Mouse (Mus musculus): ENCODE data around the gene Pde4b. TPM values are rescaled to one million over a fixed set of nuclear protein-coding genes. Genes with fewer than 3 reads are reported as not detected.

Gene Pde4b
- polyA plus RNA-seq, 1 experiment from 2014 or later = 51.2 TPM

DNA sequence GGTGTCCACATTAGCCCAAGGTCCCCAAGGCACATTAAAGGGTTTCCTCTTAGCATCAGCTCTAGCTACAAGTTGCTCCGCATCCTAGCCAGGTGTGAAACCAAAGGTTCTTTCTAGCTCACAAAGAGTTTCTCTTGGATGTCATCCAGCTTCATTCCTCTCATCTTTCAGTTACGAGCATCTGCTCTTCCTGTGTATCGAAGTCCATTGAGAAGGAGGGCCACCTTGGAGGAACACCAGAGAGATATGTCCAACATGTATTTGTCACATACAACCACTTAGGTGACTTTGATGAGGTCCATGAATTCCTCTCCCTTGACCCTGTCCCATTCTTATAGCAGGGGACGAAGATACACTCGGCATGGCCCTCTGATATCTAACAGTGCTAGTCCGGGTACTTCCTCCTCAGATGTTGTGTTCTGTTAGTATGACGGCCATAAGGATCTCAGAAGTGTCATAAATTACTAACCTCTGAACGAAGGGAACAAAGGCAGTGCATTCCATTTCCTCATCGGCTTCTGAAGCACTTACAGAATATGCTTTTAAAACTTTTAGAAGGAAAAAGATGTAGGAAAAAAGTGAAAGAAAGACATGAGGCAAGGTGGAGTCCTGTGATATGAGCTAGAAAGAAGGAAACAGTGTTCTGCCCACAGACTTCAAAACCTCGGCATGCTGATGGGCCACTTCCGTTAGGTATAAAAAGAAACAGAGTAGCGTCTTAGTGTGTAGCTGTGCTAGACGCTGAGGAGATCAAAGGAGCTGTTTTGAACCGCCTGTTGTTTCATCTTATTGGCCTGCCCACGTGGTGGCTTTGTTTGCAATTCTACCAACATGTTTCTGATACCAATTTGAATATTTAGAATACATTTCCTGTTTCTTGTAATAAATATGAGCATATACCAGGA lies 419.3 kb downstream of the Pde4b start:
- Histone ChIP-seq H3K4me1 (ENCODE audit: control insufficient read depth, insufficient read depth, low read length) (peaks cover 6% of the 10 kb centered on the region), H3K27ac (ENCODE audit: low read depth, low read length) (no peak overlapping the region), H3K27me3 (ENCODE audit: control insufficient read depth, insufficient read depth, low read length) (no peaks in the 10 kb centered on the region), H3K36me3 (ENCODE audit: control insufficient read depth, insufficient read depth, low read length) (no peaks in the 10 kb centered on the region), H3K9ac (replicated peaks; ENCODE audit: low read depth, low read length) (no peak overlapping the region), H3K9me3 (ENCODE audit: control insufficient read depth, low read length) (no peaks in the 10 kb centered on the region), H3K4me2 (ENCODE audit: low read depth, low read length) (no peak overlapping the region), H3K4me3 (ENCODE audit: low read depth, low read length) (no peak overlapping the region)
- ATAC-seq (ENCODE audit: low read depth) = no peak
- 76% methylated on average over 15 of the region's 15 CpGs for WGBS

DNA sequence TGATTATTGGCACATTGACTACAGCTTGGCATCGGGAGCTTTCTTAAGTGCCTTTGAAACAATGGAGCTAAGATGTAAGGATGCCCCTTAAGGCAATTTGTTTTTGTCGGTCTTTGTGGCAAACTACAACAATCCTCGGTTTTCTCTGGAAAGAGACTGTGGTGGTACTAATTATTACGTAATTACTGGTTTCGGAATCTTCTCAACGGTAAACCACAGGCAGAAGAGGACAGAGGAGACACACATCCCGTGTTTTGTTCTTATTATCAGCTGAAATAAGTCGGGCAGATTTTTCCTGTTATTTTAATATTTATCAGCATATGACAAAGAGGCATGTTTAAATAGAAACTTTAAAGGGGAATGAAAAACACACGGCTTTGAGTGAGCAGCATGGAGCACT lies 420.0 kb downstream of the Pde4b start:
- H3K9me3 ChIP-seq (ENCODE audit: control insufficient read depth, low read length) = no peaks in the 10 kb centered on the region

GRCm38 (mm10) chr4:102507753-102508152 lies 420.4 kb downstream of the Pde4b start:
- WGBS = 81% methylated on average over 2 of the region's 2 CpGs
- H3K4me1 ChIP-seq (ENCODE audit: control insufficient read depth, insufficient read depth, low read length) = peaks cover 7% of the 10 kb centered on the region
- H3K4me3 ChIP-seq (ENCODE audit: low read depth, low read length) = no peak overlapping the region
- H3K9me3 ChIP-seq (ENCODE audit: control insufficient read depth, low read length) = no peaks in the 10 kb centered on the region
- H3K27me3 ChIP-seq (ENCODE audit: control insufficient read depth, insufficient read depth, low read length) = no peaks in the 10 kb centered on the region
- H3K27ac ChIP-seq (ENCODE audit: low read depth, low read length) = no peak overlapping the region
- no peaks in the 10 kb centered on the region for H3K36me3 ChIP-seq (ENCODE audit: control insufficient read depth, insufficient read depth, low read length)
- no peak overlapping the region for H3K9ac ChIP-seq (replicated peaks; ENCODE audit: low read depth, low read length)
- no peak overlapping the region for H3K4me2 ChIP-seq (ENCODE audit: low read depth, low read length)
- ATAC-seq (ENCODE audit: low read depth) = no peak

More for the DNA sequence above, 420.0 kb downstream of the Pde4b start:
- no peak overlapping the region for H3K9ac ChIP-seq (replicated peaks; ENCODE audit: low read depth, low read length)
- H3K27ac ChIP-seq (ENCODE audit: low read depth, low read length) = no peak overlapping the region
- H3K4me2 ChIP-seq (ENCODE audit: low read depth, low read length) = no peak overlapping the region
- WGBS = 74% methylated on average over 9 of the region's 9 CpGs
- peaks cover 7% of the 10 kb centered on the region for H3K4me1 ChIP-seq (ENCODE audit: control insufficient read depth, insufficient read depth, low read length)
- H3K27me3 ChIP-seq (ENCODE audit: control insufficient read depth, insufficient read depth, low read length) = no peaks in the 10 kb centered on the region
- H3K36me3 ChIP-seq (ENCODE audit: control insufficient read depth, insufficient read depth, low read length) = no peaks in the 10 kb centered on the region
- H3K4me3 ChIP-seq (ENCODE audit: low read depth, low read length) = no peak overlapping the region
- ATAC-seq (ENCODE audit: low read depth) = no peak

DNA sequence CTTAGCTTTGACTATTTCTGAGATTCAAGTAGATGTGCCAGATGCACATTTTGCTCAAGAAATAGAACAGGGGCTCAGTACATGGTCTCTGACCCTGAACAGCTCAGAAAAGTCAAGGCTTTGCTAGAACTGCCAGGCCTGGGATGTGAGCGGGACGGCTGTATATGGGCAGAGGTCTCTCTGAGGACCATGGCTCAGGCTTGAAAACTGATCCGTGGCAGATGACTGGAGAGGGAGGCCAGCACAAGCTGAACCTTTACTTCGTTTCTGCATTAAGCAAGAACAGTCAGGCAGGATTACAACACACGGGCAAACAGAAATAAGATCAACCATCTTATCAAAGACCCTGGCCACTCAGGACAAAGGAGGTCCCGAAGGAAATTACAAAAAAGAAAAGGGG lies 422.7 kb downstream of the Pde4b start:
- Histone ChIP-seq H3K4me3 (ENCODE audit: low read depth, low read length) (no peak overlapping the region), H3K36me3 (ENCODE audit: control insufficient read depth, insufficient read depth, low read length) (no peaks in the 10 kb centered on the region), H3K9me3 (ENCODE audit: control insufficient read depth, low read length) (no peaks in the 10 kb centered on the region), H3K4me1 (ENCODE audit: control insufficient read depth, insufficient read depth, low read length) (peaks cover 7% of the 10 kb centered on the region), H3K27ac (ENCODE audit: low read depth, low read length) (no peak overlapping the region), H3K9ac (replicated peaks; ENCODE audit: low read depth, low read length) (no peak overlapping the region), H3K27me3 (ENCODE audit: control insufficient read depth, insufficient read depth, low read length) (no peaks in the 10 kb centered on the region), H3K4me2 (ENCODE audit: low read depth, low read length) (no peak overlapping the region)
- ATAC-seq (ENCODE audit: low read depth) = no peak
- 76% methylated on average over 6 of the region's 6 CpGs for WGBS

- H3K9ac ChIP-seq (replicated peaks; ENCODE audit: low read depth, low read length) = peak overlapping the region; percentile 25; the same call in 1 of the 2 replicates
- no peaks in the 10 kb centered on the region for H3K9me3 ChIP-seq (ENCODE audit: control insufficient read depth, low read length)
- H3K27me3 ChIP-seq (ENCODE audit: control insufficient read depth, insufficient read depth, low read length) = no peaks in the 10 kb centered on the region
- no peaks in the 10 kb centered on the region for H3K36me3 ChIP-seq (ENCODE audit: control insufficient read depth, insufficient read depth, low read length)
- ATAC-seq (ENCODE audit: low read depth) = peak; percentile 75; the same call in 1 of the 2 replicates
- peak overlapping the region; percentile 60; the same call in 1 of the 2 replicates for H3K27ac ChIP-seq (ENCODE audit: low read depth, low read length)
- H3K4me3 ChIP-seq (ENCODE audit: low read depth, low read length) = no peak overlapping the region
- WGBS = 37% methylated on average over 8 of the region's 8 CpGs
- peak overlapping the region; percentile 31; the same call in 1 of the 2 replicates for H3K4me2 ChIP-seq (ENCODE audit: low read depth, low read length)
- H3K4me1 ChIP-seq (ENCODE audit: control insufficient read depth, insufficient read depth, low read length) = peaks cover 7% of the 10 kb centered on the region
These were observed 423.6 kb downstream of the Pde4b start for GRCm38 (mm10) chr4:102510939-102511391.

- ATAC-seq (ENCODE audit: low read depth) = peak; percentile 56
- no peaks in the 10 kb centered on the region for H3K9me3 ChIP-seq (ENCODE audit: control insufficient read depth, low read length)
- H3K9ac ChIP-seq (replicated peaks; ENCODE audit: low read depth, low read length) = peak overlapping the region; percentile 25; the same call in 1 of the 2 replicates
- H3K4me3 ChIP-seq (ENCODE audit: low read depth, low read length) = 0 out of 2 replicates have a peak overlapping the region, but pooled peaks have one; percentile 7
- 9% methylated on average over 11 of the region's 11 CpGs for WGBS
- peaks cover 7% of the 10 kb centered on the region for H3K4me1 ChIP-seq (ENCODE audit: control insufficient read depth, insufficient read depth, low read length)
- no peaks in the 10 kb centered on the region for H3K36me3 ChIP-seq (ENCODE audit: control insufficient read depth, insufficient read depth, low read length)
- H3K27me3 ChIP-seq (ENCODE audit: control insufficient read depth, insufficient read depth, low read length) = no peaks in the 10 kb centered on the region
- H3K27ac ChIP-seq (ENCODE audit: low read depth, low read length) = peak overlapping the region; percentile 60; the same call in 1 of the 2 replicates
- H3K4me2 ChIP-seq (ENCODE audit: low read depth, low read length) = peak overlapping the region; percentile 31
These were observed 424.2 kb downstream of the Pde4b start for GRCm38 (mm10) chr4:102511511-102511910.

GRCm38 (mm10) chr4:102512940-102513339 lies 425.6 kb downstream of the Pde4b start:
- Histone ChIP-seq H3K9ac (replicated peaks; ENCODE audit: low read depth, low read length) (no peak overlapping the region), H3K4me1 (ENCODE audit: control insufficient read depth, insufficient read depth, low read length) (peaks cover 7% of the 10 kb centered on the region), H3K9me3 (ENCODE audit: control insufficient read depth, low read length) (no peaks in the 10 kb centered on the region), H3K4me3 (ENCODE audit: low read depth, low read length) (no peak overlapping the region), H3K36me3 (ENCODE audit: control insufficient read depth, insufficient read depth, low read length) (no peaks in the 10 kb centered on the region), H3K27ac (ENCODE audit: low read depth, low read length) (no peak overlapping the region), H3K27me3 (ENCODE audit: control insufficient read depth, insufficient read depth, low read length) (no peaks in the 10 kb centered on the region), H3K4me2 (ENCODE audit: low read depth, low read length) (no peak overlapping the region)
- no peak for ATAC-seq (ENCODE audit: low read depth)
- 84% methylated on average over 7 of the region's 7 CpGs for WGBS

DNA sequence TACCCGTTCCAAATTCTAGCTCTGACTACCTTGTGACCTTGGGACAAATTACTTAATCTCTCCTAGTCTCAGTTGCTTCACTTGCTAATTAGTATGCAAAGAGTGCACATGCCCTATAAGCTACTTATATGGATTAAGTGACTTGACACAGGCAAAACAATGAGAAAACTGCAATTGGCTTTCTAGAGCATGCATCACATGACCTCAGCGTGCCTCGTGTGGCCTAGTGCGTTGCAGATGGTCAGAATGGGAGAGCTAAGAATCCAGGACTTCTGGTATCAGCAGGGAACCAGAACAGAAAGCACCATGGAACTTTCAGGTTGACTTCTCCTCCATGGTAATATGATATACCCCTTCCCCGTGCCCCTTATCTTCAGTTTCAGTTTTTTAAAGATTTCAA lies 426.2 kb downstream of the Pde4b start:
- Histone ChIP-seq H3K9me3 (ENCODE audit: control insufficient read depth, low read length) (no peaks in the 10 kb centered on the region), H3K4me2 (ENCODE audit: low read depth, low read length) (no peak overlapping the region), H3K36me3 (ENCODE audit: control insufficient read depth, insufficient read depth, low read length) (no peaks in the 10 kb centered on the region), H3K4me3 (ENCODE audit: low read depth, low read length) (no peak overlapping the region), H3K9ac (replicated peaks; ENCODE audit: low read depth, low read length) (no peak overlapping the region), H3K27me3 (ENCODE audit: control insufficient read depth, insufficient read depth, low read length) (no peaks in the 10 kb centered on the region), H3K4me1 (ENCODE audit: control insufficient read depth, insufficient read depth, low read length) (peaks cover 7% of the 10 kb centered on the region), H3K27ac (ENCODE audit: low read depth, low read length) (no peak overlapping the region)
- 69% methylated on average over 5 of the region's 5 CpGs for WGBS
- no peak for ATAC-seq (ENCODE audit: low read depth)

All from neural tube, embryonic 14.5 days (tissue).